In genomic region chr15:25642214-25643058, GRCm38 (mm10) we compare ENCODE assay signal across 10 mouse cellular contexts. TPM values are rescaled to one million over a fixed set of nuclear protein-coding genes. Genes with fewer than 3 reads are reported as not detected.
DNase-seq lines count a peak whose midpoint lies in the region; ATAC-seq and TF ChIP-seq lines count a peak whose summit lies in the region.
"Had no signal": no experiment of that assay in that cellular context is flagged by ENCODE, and none has a peak within 500 bp of the region (broad histone marks: within the 10 kb centered on the region; RNA-seq: fewer than 3 reads in every experiment).

No protein-coding gene starts in this region.

- peak overlapping the region; percentile 14; the same call in 1 of the 2 replicates for H3K27ac ChIP-seq in intestine, embryonic 14.5 days (ENCODE audit: low read depth)
- no peak overlapping the region for H3K27ac ChIP-seq in intestine, postnatal 0 days (ENCODE audit: low read depth, low read length)
- H3K27ac ChIP-seq in embryonic facial prominence, embryonic 10.5 days (replicated peaks): 0 out of 2 replicates have a peak overlapping the region, but pooled peaks have one; percentile 30
- peak overlapping the region; percentile 48; the same call in 1 of the 2 replicates for H3K27ac ChIP-seq in intestine, embryonic 15.5 days

- no peak for DNase-seq in intestine, embryonic 14.5 days (ENCODE audit: low spot score)
- DNase-seq in embryonic facial prominence, embryonic 10.5 days (ENCODE audit: low spot score): peak; percentile 56
- DNase-seq in lung, postnatal 4 days: peak; percentile 37 to 47
- no peak for DNase-seq in cerebellum, adult 11 months

- H3K4me3 ChIP-seq in intestine, embryonic 14.5 days (ENCODE audit: low read depth, low read length): no peak overlapping the region
- H3K4me3 ChIP-seq in intestine, postnatal 0 days (ENCODE audit: low read depth, low read length): no peak overlapping the region
- no peak overlapping the region for H3K4me3 ChIP-seq in embryonic facial prominence, embryonic 10.5 days
- no peak overlapping the region for H3K4me3 ChIP-seq in intestine, embryonic 15.5 days (replicated peaks)
- H3K4me3 ChIP-seq: megakaryocyte, embryonic 14.5 days had no signal

- H3K4me1 ChIP-seq in intestine, embryonic 14.5 days (replicated peaks; ENCODE audit: control insufficient read depth, insufficient read depth, low read length): peaks cover 45% of the 10 kb centered on the region
- H3K4me1 ChIP-seq in intestine, postnatal 0 days (replicated peaks; ENCODE audit: control insufficient read depth, insufficient read depth, low read length): peaks cover 16% of the 10 kb centered on the region; the same call in 1 of the 2 replicates
- peaks cover 33% of the 10 kb centered on the region for H3K4me1 ChIP-seq in embryonic facial prominence, embryonic 10.5 days
- H3K4me1 ChIP-seq in intestine, embryonic 15.5 days (replicated peaks): peaks cover 41% of the 10 kb centered on the region

- no peak overlapping the region for H3K9ac ChIP-seq in intestine, embryonic 14.5 days (ENCODE audit: low read length)
- no peak overlapping the region for H3K9ac ChIP-seq in intestine, postnatal 0 days (ENCODE audit: low read depth, low read length)
- H3K9ac ChIP-seq in intestine, embryonic 15.5 days: no peak overlapping the region

- TF ChIP-seq CTCF in intestine, postnatal 0 days (IDR thresholded peaks at IDR 0.05; ENCODE audit: low read depth): no peak

- WGBS in intestine, embryonic 14.5 days: 26% methylated on average over 9 of the region's 9 CpGs
- WGBS in intestine, postnatal 0 days: 31% methylated on average over 9 of the region's 9 CpGs
- 39% methylated on average over 9 of the region's 9 CpGs for WGBS in embryonic facial prominence, embryonic 10.5 days
- WGBS in intestine, embryonic 15.5 days: 26% methylated on average over 9 of the region's 9 CpGs

- H3K36me3 ChIP-seq in intestine, embryonic 14.5 days (ENCODE audit: control insufficient read depth, insufficient read depth, low read length): no peaks in the 10 kb centered on the region
- H3K36me3 ChIP-seq in intestine, postnatal 0 days (ENCODE audit: control insufficient read depth, insufficient read depth): no peaks in the 10 kb centered on the region
- H3K36me3 ChIP-seq in embryonic facial prominence, embryonic 10.5 days (replicated peaks): 0 out of 2 replicates have a peak, but pooled peaks cover 7% of the 10 kb centered on the region
- no peaks in the 10 kb centered on the region for H3K36me3 ChIP-seq in intestine, embryonic 15.5 days

- H3K27me3 ChIP-seq in intestine, embryonic 14.5 days (replicated peaks; ENCODE audit: control insufficient read depth, insufficient read depth, low read length): no peaks in the 10 kb centered on the region
- no peaks in the 10 kb centered on the region for H3K27me3 ChIP-seq in intestine, postnatal 0 days (replicated peaks; ENCODE audit: control insufficient read depth, insufficient read depth, low read length)
- H3K27me3 ChIP-seq in embryonic facial prominence, embryonic 10.5 days (replicated peaks; ENCODE audit: low read depth, poor library complexity, severe bottlenecking): no peaks in the 10 kb centered on the region
- H3K27me3 ChIP-seq in intestine, embryonic 15.5 days (replicated peaks): no peaks in the 10 kb centered on the region
- H3K27me3 ChIP-seq: megakaryocyte, embryonic 14.5 days had no signal

- no peaks in the 10 kb centered on the region for H3K9me3 ChIP-seq in intestine, embryonic 14.5 days (ENCODE audit: control insufficient read depth, low read length)
- H3K9me3 ChIP-seq in intestine, postnatal 0 days (ENCODE audit: control insufficient read depth): no peaks in the 10 kb centered on the region
- H3K9me3 ChIP-seq in embryonic facial prominence, embryonic 10.5 days: no peaks in the 10 kb centered on the region
- no peaks in the 10 kb centered on the region for H3K9me3 ChIP-seq in intestine, embryonic 15.5 days
- H3K9me3 ChIP-seq: megakaryocyte, embryonic 14.5 days had no signal

- 0 out of 2 replicates have a peak, but pooled peaks have one; percentile 21 for ATAC-seq in intestine, embryonic 14.5 days (replicated peaks; ENCODE audit: low FRiP score, low TSS enrichment, low read depth)
- no peak for ATAC-seq in intestine, postnatal 0 days
- ATAC-seq in intestine, embryonic 15.5 days: no peak
- no peak for ATAC-seq in inflammation-experienced regulatory T-cells, adult 6 months
- ATAC-seq in megakaryocyte, adult 5-6 weeks (ENCODE audit: poor library complexity, severe bottlenecking): no peak

- peak overlapping the region; percentile 3; the same call in 1 of the 2 replicates for H3K4me2 ChIP-seq in intestine, embryonic 14.5 days (ENCODE audit: low read length)
- no peak overlapping the region for H3K4me2 ChIP-seq in intestine, postnatal 0 days (replicated peaks; ENCODE audit: low read depth)
- H3K4me2 ChIP-seq in intestine, embryonic 15.5 days (replicated peaks): peak overlapping the region; percentile 2; the same call in 1 of the 2 replicates

RNA-seq across cellular contexts. Expression of gene Myo10, which starts 20.1 kb away (rescaled TPM):
- 32.5 and 35.5 TPM in 2 replicates for polyA plus RNA-seq in intestine, embryonic 14.5 days (2014; fragmentation: Nextera tagmentation; extraction: Ambion mirVana)
- polyA plus RNA-seq in intestine, postnatal 0 days (2015; fragmentation: Nextera tagmentation; extraction: Ambion mirVana): 9.5 and 11.8 TPM in 2 replicates
- polyA plus RNA-seq in embryonic facial prominence, embryonic 10.5 days (2016; fragmentation: Nextera tagmentation; extraction: Ambion mirVana): 44.2 and 47.2 TPM in 2 replicates
- polyA plus RNA-seq in intestine, embryonic 15.5 days (2015; fragmentation: Nextera tagmentation; extraction: Ambion mirVana): 23.9 and 25.3 TPM in 2 replicates
- polyA plus RNA-seq in inflammation-experienced regulatory T-cells, adult 6 months (2017; shearing (Covaris generic)): under 1 TPM; 0.55 to 0.98 (median 0.91) TPM
- total RNA-seq in megakaryocyte, adult 5-6 weeks (2015): 0.91 and 0.93 TPM in 2 replicates
- 1.1 and 1.2 TPM in 2 replicates for total RNA-seq in megakaryocyte, adult 5-6 weeks (2017)
- total RNA-seq: MEL had no signal

Comparison
In these comparisons a context has a peak if more than half of its experiments do, and no peak if none do; other contexts are left out.
1. DNase-seq: peak in embryonic facial prominence, embryonic 10.5 days (single experiment) and lung, postnatal 4 days (2 of 2); none in intestine, embryonic 14.5 days (single experiment) and cerebellum, adult 11 months (single experiment).